ENCODE assay signal across 17 mouse cellular contexts in genomic region chr14:73165136-73165535, GRCm38 (mm10). TPM values are rescaled to one million over a fixed set of nuclear protein-coding genes. Genes with fewer than 3 reads are reported as not detected.
DNase-seq lines count a peak whose midpoint lies in the region; ATAC-seq lines count a peak whose summit lies in the region.
"Had no signal": no experiment of that assay in that cellular context is flagged by ENCODE, and none has a peak within 500 bp of the region (broad histone marks: within the 10 kb centered on the region; RNA-seq: fewer than 3 reads in every experiment).

No protein-coding gene starts in this region.

- DNase-seq in CD4-positive, CD25-positive, alpha-beta regulatory T cell, adult 2 months (ENCODE audit: low read depth, low spot score) = peak; percentile 17
- peak; percentile 59 for DNase-seq in kidney, adult 11 months
- no peak for DNase-seq in kidney, postnatal 4 days
- DNase-seq in kidney, adult 9 months = peak; percentile 74
- DNase-seq in kidney, postnatal 10 days = no peak
- DNase-seq in layer of hippocampus, postnatal 25 days (ENCODE audit: extremely low spot score in 1 of 2, low spot score in 1 of 2) = no peak
- DNase-seq: adrenal gland, adult 2 months; B cell, adult 2 months; cerebellum, adult 18-20 months; cerebellum, adult 9-11 months; cerebellum, postnatal 36 days; forebrain, postnatal 0 days; gastrocnemius, postnatal 14 days; heart, postnatal 36 days had no signal

- ATAC-seq in CD4-positive, CD25-positive, alpha-beta regulatory T cell, adult 4 months = no peak
- ATAC-seq: forebrain, embryonic 13.5 days; forebrain, postnatal 0 days; Patski had no signal

RNA-seq across cellular contexts. Expression of gene Rcbtb2, which starts 42.3 kb away (rescaled TPM):
- 10 to 100 TPM; 55.6 to 61.4 TPM for polyA plus RNA-seq in CD4-positive, CD25-positive, alpha-beta regulatory T cell, adult 4 months (2017; shearing (Covaris generic))
- 10 to 100 TPM; 26.4 to 29.3 TPM for total RNA-seq in layer of hippocampus, postnatal 25 days (2021)

Comparison
In these comparisons a context has a peak if more than half of its experiments do, and no peak if none do; other contexts are left out.
1. DNase-seq: peak in CD4-positive, CD25-positive, alpha-beta regulatory T cell, adult 2 months (single experiment), kidney, adult 11 months (single experiment) and kidney, adult 9 months (single experiment); none in kidney, postnatal 4 days (0 of 2), kidney, postnatal 10 days (single experiment) and layer of hippocampus, postnatal 25 days (0 of 2).